Mouse (Mus musculus) intestine, embryonic 14.5 days (tissue): Measurements from ENCODE around the gene Ybx2. TPM values are rescaled to one million over a fixed set of nuclear protein-coding genes. Genes with fewer than 3 reads are reported as not detected.

Experiments used
- ATAC-seq: fragments of 200-750 bp; cut with Nextera tagmentation; replicated peaks from 2 replicates; pipeline ENCODE4 v1.8.0; 2017; ENCODE audit warnings: low read depth, moderate number of reproducible peaks, moderate TSS enrichment, moderate library complexity; ENCODE audit not compliant: low FRiP score, low TSS enrichment
- DNase-seq: peaks from one replicate; pipeline ENCODE4 v3.0.0-alpha.2; 2018; ENCODE audit warnings: low spot score
- H3K27ac ChIP-seq: fragments of 300-500 bp; sonication (generic); 2 replicates; pipeline ENCODE4 v1.5.1; 2014; ENCODE audit warnings: low read depth, mild to moderate bottlenecking, control low read depth
- H3K27me3 ChIP-seq: fragments of 300-500 bp; sonication (generic); replicated peaks from 2 replicates; pipeline ENCODE4 v1.6.1; 2014; ENCODE audit warnings: low read length, control low read depth; ENCODE audit not compliant: control insufficient read depth, insufficient read depth
- H3K36me3 ChIP-seq: fragments of 300-500 bp; sonication (generic); 2 replicates; pipeline ENCODE4 v1.6.1; 2014; ENCODE audit warnings: low read length, control low read depth; ENCODE audit not compliant: control insufficient read depth, insufficient read depth
- H3K4me1 ChIP-seq: fragments of 300-500 bp; sonication (generic); replicated peaks from 2 replicates; pipeline ENCODE4 v1.6.1; 2014; ENCODE audit warnings: low read length, control low read depth, mixed read lengths; ENCODE audit not compliant: control insufficient read depth, insufficient read depth
- H3K4me2 ChIP-seq: fragments of 300-500 bp; sonication (generic); 2 replicates; pipeline ENCODE4 v1.6.1; 2014; ENCODE audit warnings: low read length
- H3K4me3 ChIP-seq: fragments of 300-500 bp; sonication (generic); 2 replicates; pipeline ENCODE4 v1.5.1; 2014; ENCODE audit warnings: low read depth, low read length, control low read depth, mixed read lengths
- H3K9ac ChIP-seq: fragments of 300-500 bp; sonication (generic); 2 replicates; pipeline ENCODE4 v1.6.1; 2014; ENCODE audit warnings: mild to moderate bottlenecking, low read length
- H3K9me3 ChIP-seq: fragments of 300-500 bp; sonication (generic); 2 replicates; pipeline ENCODE4 v1.6.1; 2016; ENCODE audit warnings: low read length, control low read depth; ENCODE audit not compliant: control insufficient read depth
- WGBS: fragments of 180-500 bp; shearing (Covaris S2); extraction: QIAGEN DNeasy Blood & Tissue Kit; methylation state at CpG from one replicate; pipeline ENCODE4 v1.1.7; 2014; 5-methylcytosine and 5-hydroxymethylcytosine counted together
- microRNA-seq: library from miRNA; unstranded; fragments of <30 nt; microRNA quantifications from one replicate; pipeline ENCODE4, GENCODE M21; 2016
- polyA plus RNA-seq: library from polyadenylated mRNA; unstranded; fragments of >200 nt; fragmentation: Nextera tagmentation; extraction: Ambion mirVana; gene quantifications from 2 replicates; pipeline ENCODE4 v1.2.1, GENCODE M21; 2014

The Ybx2 gene
- polyA plus RNA-seq, 1 experiment from 2014 or later, result 4.6 TPM

DNA sequence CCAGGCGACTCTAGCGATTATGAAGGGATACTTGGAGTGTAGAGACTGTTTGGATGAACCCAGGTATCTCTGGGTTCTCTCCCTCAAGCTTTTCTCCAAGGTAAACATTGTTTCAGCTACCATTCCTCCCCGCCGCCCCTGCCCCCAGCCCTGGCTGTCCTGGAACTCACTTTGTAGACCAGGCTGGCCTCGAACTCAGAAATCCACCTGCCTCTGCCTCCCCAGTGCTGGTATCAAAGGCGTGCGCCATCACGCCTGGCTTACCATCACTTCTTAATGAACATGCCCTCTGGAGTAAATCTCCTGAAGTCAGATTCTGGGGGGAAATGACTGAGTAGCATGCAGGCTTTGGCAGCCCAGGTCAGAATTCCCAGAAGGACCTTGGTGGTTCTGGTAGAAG lies 46.6 kb downstream of the Ybx2 start, which contains the start of gene Elp5:
TSS of gene Elp5 (minus strand) at position 293 of the 400 bp plus-strand sequence.
- peaks cover 24% of the 10 kb centered on the region for H3K4me1 ChIP-seq
- peaks cover 52% of the 10 kb centered on the region for H3K36me3 ChIP-seq
- peak within 1 kb of the TSS; percentile 95 for H3K9ac ChIP-seq
- peak within 1 kb of the TSS; percentile 99 for H3K4me3 ChIP-seq
- ATAC-seq, result no peak
- DNase-seq, result no peak
- peak within 1 kb of the TSS; percentile 98 for H3K27ac ChIP-seq
- H3K27me3 ChIP-seq, result no peaks in the 10 kb centered on the region
- no peaks in the 10 kb centered on the region for H3K9me3 ChIP-seq
- peak within 1 kb of the TSS; percentile 98 for H3K4me2 ChIP-seq
- 49% methylated on average over 8 of the region's 8 CpGs for WGBS

DNA sequence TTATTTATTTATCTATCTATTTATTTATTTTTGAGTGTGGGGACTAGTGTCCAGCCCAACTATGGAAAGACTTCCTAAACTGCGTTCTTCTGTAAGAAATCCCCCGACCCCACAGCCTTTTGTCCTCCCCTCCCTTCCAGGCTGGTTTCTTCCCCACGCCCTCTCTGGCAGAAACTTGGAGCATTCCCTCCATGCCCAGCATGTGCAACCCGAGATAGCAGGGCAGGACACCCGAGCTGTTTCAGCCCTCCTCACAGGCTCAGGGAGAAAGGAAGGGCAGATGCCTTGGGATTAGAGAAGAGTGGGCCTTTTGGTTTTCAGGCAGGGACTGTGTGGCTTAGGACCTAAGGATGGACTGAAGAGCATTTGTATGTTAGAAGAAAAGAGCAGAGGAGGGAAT lies 47.3 kb downstream of the Ybx2 start:
- Histone ChIP-seq H3K36me3 (peaks cover 54% of the 10 kb centered on the region), H3K4me3 (peak overlapping the region; percentile 99), H3K27me3 (no peaks in the 10 kb centered on the region), H3K4me1 (peaks cover 24% of the 10 kb centered on the region), H3K9me3 (no peaks in the 10 kb centered on the region), H3K27ac (no peak overlapping the region), H3K9ac (peak overlapping the region; percentile 95; the same call in 1 of the 2 replicates), H3K4me2 (peak overlapping the region; percentile 98)
- 24% methylated on average over 5 of the region's 5 CpGs for WGBS
- DNase-seq, result no peak
- no peak for ATAC-seq

DNA sequence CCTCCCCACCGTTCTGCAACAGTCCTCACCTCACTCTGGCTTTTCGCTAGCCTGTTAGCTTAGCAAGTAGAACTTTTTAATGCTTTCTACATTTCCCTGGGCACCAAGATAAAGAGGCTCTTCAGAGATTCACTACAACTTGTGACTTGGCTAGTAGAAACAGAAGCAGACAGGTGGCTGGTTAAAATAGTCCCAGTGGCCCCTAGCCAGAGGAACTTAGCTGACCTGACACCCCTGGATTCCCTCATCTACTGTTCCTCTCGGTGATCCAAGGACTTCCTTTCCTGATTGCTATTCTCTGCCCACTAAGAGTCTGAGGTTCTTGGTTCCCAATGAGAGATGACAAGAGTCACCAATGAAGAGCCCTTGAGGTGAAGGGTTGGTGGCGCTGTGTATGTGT lies 47.8 kb downstream of the Ybx2 start:
- Histone ChIP-seq H3K9ac (no peak overlapping the region), H3K9me3 (no peaks in the 10 kb centered on the region), H3K27ac (no peak overlapping the region), H3K27me3 (no peaks in the 10 kb centered on the region), H3K4me2 (peak overlapping the region; percentile 98; the same call in 1 of the 2 replicates), H3K36me3 (peaks cover 54% of the 10 kb centered on the region), H3K4me3 (no peak overlapping the region), H3K4me1 (peaks cover 24% of the 10 kb centered on the region)
- DNase-seq (no peak), ATAC-seq (no peak)
- WGBS, result 76% methylated on average over 4 of the region's 4 CpGs

DNA sequence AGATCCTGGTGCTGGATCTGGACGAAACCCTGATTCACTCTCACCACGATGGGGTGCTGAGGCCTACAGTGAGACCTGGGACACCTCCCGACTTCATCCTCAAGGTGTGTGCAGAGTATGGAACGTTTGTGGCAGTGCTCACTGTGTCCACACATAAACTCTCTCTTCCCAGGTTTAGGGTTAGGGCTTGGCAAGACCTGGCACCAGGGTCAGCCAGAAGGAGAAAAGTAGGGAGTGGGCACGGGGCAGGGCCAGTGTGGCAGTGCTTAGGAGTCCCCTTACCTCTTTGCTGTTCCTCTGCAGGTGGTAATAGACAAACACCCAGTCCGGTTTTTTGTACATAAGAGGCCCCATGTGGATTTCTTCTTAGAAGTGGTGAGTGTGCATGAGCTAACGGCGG lies 48.8 kb downstream of the Ybx2 start:
- DNase-seq, result no peak
- no peaks in the 10 kb centered on the region for H3K9me3 ChIP-seq
- H3K4me1 ChIP-seq, result peaks cover 17% of the 10 kb centered on the region
- WGBS, result 90% methylated on average over 8 of the region's 8 CpGs
- H3K4me3 ChIP-seq, result no peak overlapping the region
- H3K4me2 ChIP-seq, result no peak overlapping the region
- H3K36me3 ChIP-seq, result peaks cover 59% of the 10 kb centered on the region
- no peak for ATAC-seq
- no peaks in the 10 kb centered on the region for H3K27me3 ChIP-seq
- H3K27ac ChIP-seq, result no peak overlapping the region
- no peak overlapping the region for H3K9ac ChIP-seq

GRCm38 (mm10) chr11:69989949-69990348 lies 54.4 kb downstream of the Ybx2 start:
- DNase-seq, result no peak
- Histone ChIP-seq H3K4me3 (no peak overlapping the region), H3K9ac (no peak overlapping the region), H3K4me2 (no peak overlapping the region), H3K9me3 (no peaks in the 10 kb centered on the region), H3K27ac (no peak overlapping the region), H3K27me3 (no peaks in the 10 kb centered on the region), H3K4me1 (peaks cover 12% of the 10 kb centered on the region), H3K36me3 (peaks cover 69% of the 10 kb centered on the region)
- no peak for ATAC-seq
- WGBS, result 87% methylated on average over 8 of the region's 8 CpGs

Small RNAs within 50 kb of the gene (microRNA-seq; reads per million reads assigned to microRNA genes)
- gene Gm44349, result not detected

Other genes starting within 250 kb of the Ybx2 start
- gene Tnfsf12, start 239.9 kb upstream of the Ybx2 start, polyA plus RNA-seq, result 8.0 and 9.4 TPM in 2 replicates
- gene Tnfsfm13, start 239.7 kb upstream of the Ybx2 start, polyA plus RNA-seq, result 2.3 and 3.7 TPM in 2 replicates
- gene Polr2a, start 177.2 kb upstream of the Ybx2 start, polyA plus RNA-seq, result 35.2 and 38.7 TPM in 2 replicates
- gene Slc35g3, start 173.8 kb upstream of the Ybx2 start, polyA plus RNA-seq, result not detected in 2 replicates
- 2.8 and 3.3 TPM in 2 replicates for gene Zbtb4, start 169.9 kb upstream of the Ybx2 start, polyA plus RNA-seq
- 3.5 and 4.4 TPM in 2 replicates for gene Chrnb1, start 139.9 kb upstream of the Ybx2 start, polyA plus RNA-seq
- gene Fgf11, start 133.9 kb upstream of the Ybx2 start, polyA plus RNA-seq, result 1.1 and 1.4 TPM in 2 replicates
- gene Tmem102, start 130.2 kb upstream of the Ybx2 start, polyA plus RNA-seq, result 16.1 and 22.9 TPM in 2 replicates
- not detected in 2 replicates for gene Gm39566, start 120.5 kb upstream of the Ybx2 start, polyA plus RNA-seq
- not detected in 2 replicates for gene Spem2, start 117.3 kb upstream of the Ybx2 start, polyA plus RNA-seq
- 0.17 TPM in 1 of 2 replicates, not detected in the other for gene Spem1, start 113.6 kb upstream of the Ybx2 start, polyA plus RNA-seq
- gene Nlgn2, start 98.0 kb upstream of the Ybx2 start, polyA plus RNA-seq, result 8.5 TPM in 2 replicates
- 436 and 455 TPM in 2 replicates for gene Tmem256, start 97.3 kb upstream of the Ybx2 start, polyA plus RNA-seq
- gene Plscr3, start 89.4 kb upstream of the Ybx2 start, polyA plus RNA-seq, result 92.1 and 94.4 TPM in 2 replicates
- 10.3 and 12.2 TPM in 2 replicates for gene Tnk1, start 77.1 kb upstream of the Ybx2 start, polyA plus RNA-seq
- 0.38 TPM in 1 of 2 replicates, not detected in the other for gene Tmem95, start 57.8 kb upstream of the Ybx2 start, polyA plus RNA-seq
- 3.5 and 4.4 TPM in 2 replicates for gene Kctd11, start 54.4 kb upstream of the Ybx2 start, polyA plus RNA-seq
- gene Acap1, start 40.3 kb upstream of the Ybx2 start, polyA plus RNA-seq, result 8.1 and 9.3 TPM in 2 replicates
- gene 2810408A11Rik, start 34.8 kb upstream of the Ybx2 start, polyA plus RNA-seq, result 8.8 and 10.7 TPM in 2 replicates
- 13.3 and 14.5 TPM in 2 replicates for gene Neurl4, start 34.7 kb upstream of the Ybx2 start, polyA plus RNA-seq
- gene Gps2, start 21.9 kb upstream of the Ybx2 start, polyA plus RNA-seq, result 71.2 and 72.3 TPM in 2 replicates
- 1,854 and 1,877 TPM in 2 replicates for gene Eif5a, start 13.8 kb upstream of the Ybx2 start, polyA plus RNA-seq
- 25.8 and 32.2 TPM in 2 replicates for gene Slc2a4, start 12.4 kb downstream of the Ybx2 start, polyA plus RNA-seq
- 425 and 461 TPM in 2 replicates for gene Cldn7, start 29.0 kb downstream of the Ybx2 start, polyA plus RNA-seq
- gene Ctdnep1, start 45.4 kb downstream of the Ybx2 start, polyA plus RNA-seq, result 28.6 and 29.3 TPM in 2 replicates
- gene Elp5, start 46.7 kb downstream of the Ybx2 start, polyA plus RNA-seq, result 104 and 119 TPM in 2 replicates
- gene Gabarap, start 55.3 kb downstream of the Ybx2 start, polyA plus RNA-seq, result 481 and 495 TPM in 2 replicates
- 37.6 and 43.9 TPM in 2 replicates for gene Phf23, start 60.0 kb downstream of the Ybx2 start, polyA plus RNA-seq
- 32.0 and 32.6 TPM in 2 replicates for gene Dvl2, start 64.8 kb downstream of the Ybx2 start, polyA plus RNA-seq
- gene Acadvl, start 79.6 kb downstream of the Ybx2 start, polyA plus RNA-seq, result 72.8 and 73.8 TPM in 2 replicates
- gene Dlg4, start 81.1 kb downstream of the Ybx2 start, polyA plus RNA-seq, result 7.7 and 8.6 TPM in 2 replicates
- 0.26 TPM in 1 of 2 replicates, not detected in the other for gene Asgr1, start 118.3 kb downstream of the Ybx2 start, polyA plus RNA-seq
- gene Asgr2, start 156.8 kb downstream of the Ybx2 start, polyA plus RNA-seq, result 0.46 TPM in 1 of 2 replicates, not detected in the other
- gene Mgl2, start 194.5 kb downstream of the Ybx2 start, polyA plus RNA-seq, result 0.38 and 0.86 TPM in 2 replicates
- gene Clec10a, start 220.4 kb downstream of the Ybx2 start, polyA plus RNA-seq, result 0.97 and 1.2 TPM in 2 replicates